Mouse (Mus musculus) testis, adult 2 months (tissue): Measurements from ENCODE around the gene Ndrg2. TPM values are rescaled to one million over a fixed set of nuclear protein-coding genes. Genes with fewer than 3 reads are reported as not detected.
A peak's percentile ranks its signal among the peaks of the same experiment; 100 is the strongest.

Source experiments
- H3K27ac ChIP-seq: fragments of 200-500 bp; 2 replicates; pipeline ENCODE4 v1.5.1; 2012; ENCODE audit warnings: low read depth, low read length; ENCODE audit not compliant: control insufficient read depth, insufficient read depth
- H3K27me3 ChIP-seq: fragments of 200-500 bp; 2 replicates; pipeline ENCODE4 v1.6.1; 2012; ENCODE audit warnings: mild to moderate bottlenecking, low read length, moderate library complexity; ENCODE audit not compliant: control insufficient read depth, insufficient read depth
- H3K36me3 ChIP-seq: fragments of 200-500 bp; 2 replicates; pipeline ENCODE4 v1.6.1; 2012; ENCODE audit warnings: mild to moderate bottlenecking, low read length; ENCODE audit not compliant: control insufficient read depth, insufficient read depth
- H3K4me1 ChIP-seq: fragments of 200-500 bp; 2 replicates; pipeline ENCODE4 v1.6.1; 2012; ENCODE audit warnings: low read length; ENCODE audit not compliant: control insufficient read depth, insufficient read depth
- H3K4me3 ChIP-seq: fragments of 200-500 bp; 2 replicates; pipeline ENCODE4 v1.5.1; 2012; ENCODE audit warnings: low read depth, mild to moderate bottlenecking, low read length, moderate library complexity, mixed read lengths; ENCODE audit not compliant: control insufficient read depth
- CTCF ChIP-seq: fragments of 200-500 bp; IDR thresholded peaks from 2 replicates; pipeline ENCODE4 v1.5.1; 2012; ENCODE audit warnings: low read depth, mild to moderate bottlenecking, inconsistent platforms, low read length, moderate library complexity; ENCODE audit not compliant: control insufficient read depth, insufficient read depth, insufficient replicate concordance
- POLR2A ChIP-seq: fragments of 200-500 bp; IDR thresholded peaks from 2 replicates; pipeline ENCODE4 v1.6.1; 2012; ENCODE audit warnings: low read depth, mild to moderate bottlenecking, inconsistent platforms, low read length, moderate library complexity; ENCODE audit not compliant: control insufficient read depth
- polyA plus RNA-seq: library from polyadenylated mRNA; depleted of rRNA; stranded (reverse); fragments of >200 nt; gene quantifications from 2 replicates; pipeline ENCODE4 v1.2.3, GENCODE M21; 2012

Gene Ndrg2
- polyA plus RNA-seq, 1 experiment: 31.6 TPM

GRCm38 (mm10) chr14:51896539-51897170 lies 17.3 kb downstream of the Ndrg2 start:
- no peak overlapping the region for H3K27ac ChIP-seq
- no peaks in the 10 kb centered on the region for H3K27me3 ChIP-seq
- H3K4me3 ChIP-seq: no peak overlapping the region
- H3K36me3 ChIP-seq: no peaks in the 10 kb centered on the region
- TF ChIP-seq POLR2A: no peak
- TF ChIP-seq CTCF: no peak
- peaks cover 2% of the 10 kb centered on the region for H3K4me1 ChIP-seq

- TF ChIP-seq CTCF (no peak), POLR2A (no peak)
- Histone ChIP-seq H3K4me3 (no peak overlapping the region), H3K4me1 (peaks cover 2% of the 10 kb centered on the region), H3K36me3 (no peaks in the 10 kb centered on the region), H3K27ac (no peak overlapping the region), H3K27me3 (no peaks in the 10 kb centered on the region)
Measured at GRCm38 (mm10) chr14:51896019-51896418, 17.9 kb downstream of the Ndrg2 start.

GRCm38 (mm10) chr14:51895071-51895470 lies 18.9 kb downstream of the Ndrg2 start:
- H3K27ac ChIP-seq: no peak overlapping the region
- H3K4me1 ChIP-seq: peaks cover 2% of the 10 kb centered on the region
- no peak overlapping the region; the same call in 1 of the 2 replicates for H3K4me3 ChIP-seq
- TF ChIP-seq POLR2A: no peak
- TF ChIP-seq CTCF: no peak
- H3K27me3 ChIP-seq: no peaks in the 10 kb centered on the region
- no peaks in the 10 kb centered on the region for H3K36me3 ChIP-seq

GRCm38 (mm10) chr14:51893809-51894208 lies 20.1 kb downstream of the Ndrg2 start:
- peaks cover 2% of the 10 kb centered on the region for H3K4me1 ChIP-seq
- H3K36me3 ChIP-seq: no peaks in the 10 kb centered on the region
- TF ChIP-seq CTCF (no peak), POLR2A (no peak)
- H3K4me3 ChIP-seq: peak overlapping the region; percentile 37
- H3K27ac ChIP-seq: no peak overlapping the region
- no peaks in the 10 kb centered on the region for H3K27me3 ChIP-seq

- no peak overlapping the region for H3K4me3 ChIP-seq
- TF ChIP-seq POLR2A: no peak
- no peak for TF ChIP-seq CTCF
- H3K36me3 ChIP-seq: no peaks in the 10 kb centered on the region
- no peak overlapping the region for H3K27ac ChIP-seq
- H3K27me3 ChIP-seq: no peaks in the 10 kb centered on the region
- peaks cover 2% of the 10 kb centered on the region for H3K4me1 ChIP-seq
Measured at GRCm38 (mm10) chr14:51893094-51893794, 20.7 kb downstream of the Ndrg2 start.

GRCm38 (mm10) chr14:51892191-51892939 lies 21.6 kb downstream of the Ndrg2 start, which contains the start of gene Slc39a2:
Gene Slc39a2 (plus strand): TSS chr14:51892889.
- H3K36me3 ChIP-seq: no peaks in the 10 kb centered on the region
- no peaks in the 10 kb centered on the region for H3K27me3 ChIP-seq
- H3K4me1 ChIP-seq: peaks cover 2% of the 10 kb centered on the region
- TF ChIP-seq CTCF (no peak), POLR2A (no peak)
- no peak within 1 kb of the TSS for H3K27ac ChIP-seq
- no peak within 1 kb of the TSS for H3K4me3 ChIP-seq

- Histone ChIP-seq H3K27ac (no peak overlapping the region), H3K27me3 (no peaks in the 10 kb centered on the region), H3K36me3 (no peaks in the 10 kb centered on the region), H3K4me1 (peaks cover 5% of the 10 kb centered on the region), H3K4me3 (no peak overlapping the region)
- no peak for TF ChIP-seq POLR2A
- TF ChIP-seq CTCF: no peak
Measured at GRCm38 (mm10) chr14:51889833-51890232, 24.1 kb downstream of the Ndrg2 start.
